Mouse (Mus musculus) limb, embryonic 14.5 days (tissue): Measurements from ENCODE around the gene Dock3. TPM values are rescaled to one million over a fixed set of nuclear protein-coding genes. Genes with fewer than 3 reads are reported as not detected.
A peak's percentile ranks its signal among the peaks of the same experiment; 100 is the strongest.
"Not testable (repeated sequence)": the region's sequence is repeated elsewhere in the genome, so short reads cannot be mapped to it uniquely, and the experiment has no call there.

ENCODE experiments used
- ATAC-seq: fragments of 200-750 bp; cut with Nextera tagmentation; 2 replicates; pipeline ENCODE4 v1.8.0; 2017; ENCODE audit warnings: low read depth, moderate number of reproducible peaks, moderate TSS enrichment; ENCODE audit not compliant: low FRiP score
- DNase-seq: peaks from one replicate; pipeline ENCODE4 v3.0.0-alpha.2; 2015; ENCODE audit warnings: low spot score
- H3K27ac ChIP-seq: fragments of 300-500 bp; sonication (generic); replicated peaks from 2 replicates; pipeline ENCODE4 v1.5.1; 2014; ENCODE audit warnings: low read depth, mild to moderate bottlenecking, low read length, moderate library complexity, mixed read lengths
- H3K27me3 ChIP-seq: fragments of 300-500 bp; sonication (generic); 2 replicates; pipeline ENCODE4 v1.6.1; 2014; ENCODE audit warnings: low read length, mixed read lengths; ENCODE audit not compliant: control insufficient read depth, insufficient read depth
- H3K36me3 ChIP-seq: fragments of 300-500 bp; sonication (generic); 2 replicates; pipeline ENCODE4 v1.6.1; 2014; ENCODE audit warnings: mild to moderate bottlenecking, low read length, moderate library complexity, mixed read lengths; ENCODE audit not compliant: control insufficient read depth, insufficient read depth
- H3K4me1 ChIP-seq: fragments of 300-500 bp; sonication (generic); 2 replicates; pipeline ENCODE4 v1.6.1; 2014; ENCODE audit warnings: antibody characterized with exemption, low read length, mixed read lengths; ENCODE audit not compliant: control insufficient read depth, insufficient read depth
- H3K4me2 ChIP-seq: fragments of 300-500 bp; sonication (generic); replicated peaks from 2 replicates; pipeline ENCODE4 v1.6.1; 2014; ENCODE audit warnings: low read depth, mild to moderate bottlenecking, low read length, moderate library complexity; ENCODE audit not compliant: severe bottlenecking
- H3K4me3 ChIP-seq: fragments of 300-500 bp; sonication (generic); replicated peaks from 2 replicates; pipeline ENCODE4 v1.5.1; 2014; ENCODE audit warnings: low read length
- H3K9ac ChIP-seq: fragments of 300-500 bp; sonication (generic); 2 replicates; pipeline ENCODE4 v1.6.1; 2014; ENCODE audit warnings: mild to moderate bottlenecking, low read depth, low read length, moderate library complexity; ENCODE audit not compliant: severe bottlenecking
- H3K9me3 ChIP-seq: fragments of 300-500 bp; sonication (generic); 2 replicates; pipeline ENCODE4 v1.6.1; 2016; ENCODE audit warnings: low read length; ENCODE audit not compliant: control insufficient read depth
- POLR2A ChIP-seq: fragments of 200-500 bp; IDR thresholded peaks from 2 replicates; pipeline ENCODE4 v1.8.0; 2012; ENCODE audit warnings: inconsistent platforms, mild to moderate bottlenecking, moderate library complexity, borderline replicate concordance; ENCODE audit not compliant: insufficient read depth, insufficient read length; ENCODE audit errors: extremely low read depth
- WGBS: fragments of 180-500 bp; shearing (Covaris S2); extraction: QIAGEN DNeasy Blood & Tissue Kit; methylation state at CpG from one replicate; pipeline ENCODE4 v1.1.7; 2014; 5-methylcytosine and 5-hydroxymethylcytosine counted together
- polyA plus RNA-seq, 2 experiments: library from polyadenylated mRNA; depleted of rRNA in 1 of 2; stranded (reverse) in 1 of 2; unstranded in 1 of 2; fragments of >200 nt; fragmentation: Nextera tagmentation in 1 of 2; extraction: Ambion mirVana in 1 of 2; gene quantifications; 2 replicates each; pipeline versions ENCODE4 v1.2.1 to v1.2.3; 2012 to 2014

Gene Dock3
- polyA plus RNA-seq, 2 experiments = 1.2 to 1.3 TPM

GRCm38 (mm10) chr9:107230991-107231538 lies 644 bp downstream of the Dock3 start:
- H3K4me2 ChIP-seq = peak overlapping the region; percentile 97
- peaks cover 70% of the 10 kb centered on the region for H3K27me3 ChIP-seq
- ATAC-seq = 0 out of 2 replicates have a peak, but pooled peaks have one; percentile 3
- H3K9ac ChIP-seq = peak overlapping the region; percentile 46
- H3K36me3 ChIP-seq = no peaks in the 10 kb centered on the region
- H3K9me3 ChIP-seq = no peaks in the 10 kb centered on the region
- no peaks in the 10 kb centered on the region for H3K4me1 ChIP-seq
- DNase-seq = no peak
- H3K27ac ChIP-seq = no peak overlapping the region
- H3K4me3 ChIP-seq = peak overlapping the region; percentile 56
- TF ChIP-seq POLR2A = no peak
- WGBS = 3% methylated on average over 22 of the region's 50 CpGs

- Histone ChIP-seq H3K9me3 (no peaks in the 10 kb centered on the region), H3K4me1 (no peaks in the 10 kb centered on the region), H3K9ac (no peak overlapping the region), H3K4me2 (no peak overlapping the region), H3K27ac (no peak overlapping the region), H3K36me3 (no peaks in the 10 kb centered on the region), H3K27me3 (peaks cover 9% of the 10 kb centered on the region), H3K4me3 (no peak overlapping the region)
- DNase-seq = no peak
- ATAC-seq = no peak
- no peak for TF ChIP-seq POLR2A
- 72% methylated on average over 1 of the region's 1 CpGs for WGBS
Measured at GRCm38 (mm10) chr9:107224597-107224996, 7.1 kb downstream of the Dock3 start.

GRCm38 (mm10) chr9:107174831-107175230 lies 56.9 kb downstream of the Dock3 start:
- not testable (repeated sequence) for H3K9ac ChIP-seq, H3K9me3 ChIP-seq, H3K36me3 ChIP-seq, H3K4me3 ChIP-seq, H3K4me1 ChIP-seq, H3K27ac ChIP-seq, H3K4me2 ChIP-seq, DNase-seq, H3K27me3 ChIP-seq, ATAC-seq
- WGBS = 81% methylated on average over 1 of the region's 1 CpGs

GRCm38 (mm10) chr9:107165792-107166191 lies 65.9 kb downstream of the Dock3 start:
- DNase-seq (no peak), ATAC-seq (no peak)
- no peak for TF ChIP-seq POLR2A
- Histone ChIP-seq H3K9ac (no peak overlapping the region), H3K4me3 (no peak overlapping the region), H3K9me3 (no peaks in the 10 kb centered on the region), H3K4me1 (no peaks in the 10 kb centered on the region), H3K27ac (no peak overlapping the region), H3K27me3 (no peaks in the 10 kb centered on the region), H3K36me3 (no peaks in the 10 kb centered on the region), H3K4me2 (no peak overlapping the region)
- 75% methylated on average over 4 of the region's 4 CpGs for WGBS

- H3K4me1 ChIP-seq = no peaks in the 10 kb centered on the region
- H3K9ac ChIP-seq = no peak overlapping the region
- no peak for ATAC-seq
- no peak for TF ChIP-seq POLR2A
- no peaks in the 10 kb centered on the region for H3K27me3 ChIP-seq
- WGBS = 15% methylated on average over 3 of the region's 3 CpGs
- DNase-seq = no peak
- H3K4me2 ChIP-seq = no peak overlapping the region
- no peaks in the 10 kb centered on the region for H3K36me3 ChIP-seq
- H3K4me3 ChIP-seq = no peak overlapping the region
- H3K9me3 ChIP-seq = no peaks in the 10 kb centered on the region
- H3K27ac ChIP-seq = no peak overlapping the region
Measured at GRCm38 (mm10) chr9:107164825-107165224, 66.9 kb downstream of the Dock3 start.

- WGBS = 79% methylated on average over 4 of the region's 4 CpGs
- not testable (repeated sequence) for DNase-seq, H3K9ac ChIP-seq, H3K4me3 ChIP-seq, ATAC-seq, H3K4me2 ChIP-seq, H3K27ac ChIP-seq, H3K4me1 ChIP-seq, H3K9me3 ChIP-seq, H3K36me3 ChIP-seq, H3K27me3 ChIP-seq
Measured at GRCm38 (mm10) chr9:107156388-107156787, 75.3 kb downstream of the Dock3 start.
